Mouse (Mus musculus): ENCODE measurements at regions not wholly inside any gene's neighbourhood (a gene's known extent, or its start where the extent isn't known, plus 50 kb on each side); places are given as distances from the start of the nearest gene placed in this dataset.
A peak's percentile ranks its signal among the peaks of the same experiment; 100 is the strongest.

DNA sequence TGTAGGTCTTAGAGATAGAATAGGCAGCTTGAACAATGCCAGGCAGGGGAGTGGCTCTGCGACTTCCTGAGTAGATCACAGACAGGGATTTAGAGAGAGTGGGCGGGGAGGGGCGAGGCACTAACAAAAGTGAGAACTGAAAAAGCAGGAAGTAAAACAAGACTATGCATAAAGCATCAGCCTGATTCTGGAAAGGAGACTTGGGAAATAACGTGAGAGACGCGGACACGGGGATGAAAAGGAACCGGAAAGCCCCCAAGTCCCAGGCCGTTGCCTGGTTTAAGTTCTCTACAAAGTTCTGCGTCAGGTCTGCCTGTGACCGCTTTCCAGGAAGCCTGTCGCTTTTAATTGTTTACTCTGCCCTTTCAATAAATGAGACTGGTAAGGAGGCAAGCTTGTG lies 86.3 kb downstream of the D16Ertd472e start:
- no peak for DNase-seq (ENCODE audit: low spot score in 2 of 2)

DNA sequence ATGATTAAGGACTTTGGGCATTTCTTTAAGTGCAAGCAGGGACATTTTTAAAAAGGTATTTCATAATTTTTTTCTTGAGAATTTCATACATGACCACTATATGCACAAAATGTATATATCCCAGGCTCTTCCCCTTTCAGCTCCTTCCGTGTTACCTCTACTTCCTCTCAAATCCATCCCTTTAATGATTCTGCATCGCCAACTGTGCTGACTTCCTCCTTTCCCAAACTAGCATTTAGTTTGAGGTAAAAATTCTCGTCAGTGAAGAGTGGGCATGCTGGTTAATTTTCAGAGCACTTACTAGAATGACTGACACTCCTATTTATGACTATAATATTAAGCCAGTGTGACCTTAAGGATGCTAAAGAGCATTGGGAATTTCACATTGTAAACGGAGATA lies 86.9 kb downstream of the D16Ertd472e start:
- no peak for DNase-seq (ENCODE audit: low spot score in 2 of 2)

DNA sequence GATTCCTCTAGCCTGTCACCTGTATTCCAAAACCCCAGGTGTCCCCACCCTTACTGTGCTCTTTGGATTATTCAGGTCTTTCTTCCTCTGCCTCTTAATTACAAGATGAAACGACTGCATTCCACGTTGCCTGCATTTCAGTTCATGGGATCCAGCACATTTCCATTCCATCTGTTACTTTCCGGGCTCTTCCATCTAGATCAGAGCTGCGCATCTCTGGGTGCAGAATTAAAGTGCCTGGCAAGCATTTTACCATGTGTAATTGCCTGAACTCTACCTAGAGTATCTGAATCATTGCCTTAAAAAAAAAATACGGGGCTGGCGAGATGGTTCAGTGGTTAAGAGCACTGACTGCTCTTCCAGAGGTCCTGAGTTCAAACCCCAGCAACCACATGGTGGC lies 90.0 kb downstream of the D16Ertd472e start:
- DNase-seq (ENCODE audit: low spot score in 2 of 2), result no peak

DNA sequence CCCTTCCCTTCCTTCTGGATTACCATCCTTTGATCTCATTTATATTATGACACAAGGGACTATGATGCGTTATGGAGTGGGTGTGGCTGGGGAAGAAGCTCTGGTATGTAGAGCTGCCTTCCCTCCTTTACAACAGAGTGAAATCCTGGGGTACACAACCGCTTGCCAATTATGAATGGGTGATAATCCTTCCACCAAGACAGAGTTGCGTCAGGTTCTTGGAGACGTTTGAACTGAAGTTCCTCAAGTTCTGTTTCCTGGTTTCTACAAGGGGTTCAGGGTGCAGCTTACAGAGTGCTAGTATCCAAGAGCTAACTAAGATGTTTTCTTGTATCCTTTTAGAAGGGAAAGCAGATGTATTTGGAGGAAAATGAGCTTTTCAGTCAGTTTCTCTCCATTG lies 92.2 kb downstream of the D16Ertd472e start:
- DNase-seq (ENCODE audit: low spot score in 2 of 2), result no peak

DNA sequence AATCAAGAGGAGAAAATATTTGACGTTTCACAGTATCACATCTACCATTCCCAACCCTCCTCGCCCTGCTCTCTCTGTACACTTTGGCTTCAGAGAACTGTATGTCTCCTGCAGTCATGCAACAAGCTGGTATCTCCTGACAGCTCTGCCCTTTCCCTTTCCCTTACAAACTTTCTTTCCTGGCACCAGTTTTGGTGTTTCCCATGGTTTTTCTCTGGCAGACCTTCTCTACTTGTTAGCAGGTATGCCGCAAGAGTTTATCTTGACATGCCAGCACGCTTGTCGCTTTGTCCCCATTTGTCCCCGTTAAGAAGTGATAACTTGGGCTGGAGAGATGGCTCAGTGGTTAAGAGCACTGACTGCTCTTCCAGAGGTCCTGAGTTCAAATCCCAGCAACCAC lies 94.9 kb downstream of the D16Ertd472e start:
- DNase-seq (ENCODE audit: low spot score in 2 of 2), result no peak

DNA sequence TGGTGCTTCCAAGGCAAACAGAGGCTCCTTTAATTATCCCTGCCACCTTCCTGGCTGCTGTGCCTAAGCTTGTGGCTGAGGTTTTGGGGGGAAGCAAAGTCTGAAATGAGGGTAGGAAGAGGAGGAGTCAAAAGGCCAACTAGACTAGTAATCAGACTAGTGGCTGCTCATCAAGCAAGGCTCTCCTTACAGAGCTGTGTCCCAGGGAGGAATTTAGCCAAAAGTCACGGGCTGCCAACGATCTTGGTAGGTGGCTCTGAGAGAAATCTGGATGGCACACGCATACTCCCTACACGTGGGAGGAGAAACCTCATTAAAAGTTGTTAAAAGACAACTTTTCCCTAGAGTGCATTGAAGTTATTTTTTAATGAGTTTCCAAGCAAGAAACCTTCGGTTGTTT lies 95.4 kb downstream of the D16Ertd472e start:
- no peak for DNase-seq (ENCODE audit: low spot score in 2 of 2)

DNA sequence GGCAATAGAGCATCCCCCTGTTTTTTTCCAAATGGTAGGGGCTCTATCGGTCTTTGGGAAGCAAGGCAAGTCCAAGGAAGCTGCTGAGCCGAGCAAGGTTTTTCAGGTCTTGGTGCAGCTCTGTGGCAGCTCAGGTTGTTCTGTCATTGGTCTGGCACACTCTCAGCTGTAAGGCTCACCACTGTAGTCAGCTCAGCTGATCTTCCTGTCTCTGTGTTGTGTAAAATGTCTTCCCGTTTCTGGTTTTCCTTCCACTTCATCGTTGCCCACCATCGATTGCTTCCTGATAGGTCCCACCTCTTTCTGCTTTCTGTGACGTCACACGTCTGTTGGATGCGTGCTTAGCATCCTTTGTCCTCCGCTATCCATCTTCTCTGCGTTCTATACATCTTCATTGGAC lies 96.2 kb downstream of the D16Ertd472e start:
- no peak for DNase-seq (ENCODE audit: low spot score in 2 of 2)

DNA sequence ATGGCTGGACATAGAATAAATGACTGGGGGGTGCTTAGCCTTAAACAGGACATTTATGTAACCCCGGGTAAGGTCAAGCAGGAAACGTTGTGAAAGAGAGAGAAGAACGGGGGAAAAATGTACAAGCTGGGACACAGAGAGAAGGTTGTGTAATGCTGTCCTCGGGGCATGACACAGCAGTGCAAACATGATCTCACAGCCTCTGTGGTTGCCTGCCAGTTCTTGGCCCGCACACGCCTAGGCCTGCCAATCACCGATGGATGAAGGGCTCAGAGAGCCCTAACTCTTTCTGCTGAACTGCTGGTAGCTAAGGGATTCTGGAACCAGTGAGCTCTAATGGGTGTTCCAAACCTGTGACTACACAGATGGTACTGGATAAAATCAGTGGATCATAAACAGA lies 96.5 kb upstream of the Btg3 start:
- DNase-seq (ENCODE audit: low spot score in 2 of 2), result no peak

DNA sequence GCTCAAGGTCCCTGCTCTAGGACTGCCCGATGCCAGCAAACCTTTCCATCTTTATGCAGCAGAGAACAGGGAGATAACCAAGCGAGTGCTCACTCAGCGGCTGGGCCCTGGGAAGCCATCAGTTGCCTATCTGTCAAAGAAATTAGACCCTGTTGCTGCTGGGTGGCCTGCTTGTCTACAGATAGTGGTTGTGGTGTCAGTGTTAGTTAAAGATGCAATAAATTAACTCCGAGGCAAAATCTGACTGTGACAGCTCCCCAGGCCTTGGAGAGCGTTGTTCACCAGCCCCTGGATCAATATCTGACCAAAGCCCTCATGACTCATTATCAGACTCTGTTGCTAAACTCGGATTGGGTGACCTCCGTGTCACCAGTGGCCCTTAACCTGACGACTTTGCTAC lies 83.0 kb upstream of the Btg3 start:
- no peak for DNase-seq (ENCODE audit: low spot score in 2 of 2)

DNA sequence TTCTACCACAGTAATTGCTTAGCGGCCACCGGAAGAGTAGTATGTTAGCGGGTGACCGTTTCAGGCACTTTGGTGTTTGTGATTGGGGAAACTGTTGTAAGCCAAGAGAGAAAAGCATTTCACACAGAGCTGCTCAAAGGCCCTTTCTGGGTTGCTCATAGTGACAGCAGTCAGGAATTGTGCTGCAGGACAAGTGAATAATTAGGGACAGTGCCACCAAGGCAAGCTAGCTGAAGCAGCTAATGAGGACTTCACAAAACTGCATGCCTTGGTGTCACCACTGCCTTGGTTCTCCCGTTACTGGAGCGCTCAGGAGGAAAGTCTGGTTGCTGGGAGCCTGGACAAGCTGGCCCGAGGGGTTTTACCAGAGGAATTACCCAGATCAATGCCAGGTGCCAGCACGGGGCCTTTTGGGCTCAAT lies 80.7 kb upstream of the Btg3 start:
- DNase-seq (ENCODE audit: low spot score in 2 of 2), result no peak

DNA sequence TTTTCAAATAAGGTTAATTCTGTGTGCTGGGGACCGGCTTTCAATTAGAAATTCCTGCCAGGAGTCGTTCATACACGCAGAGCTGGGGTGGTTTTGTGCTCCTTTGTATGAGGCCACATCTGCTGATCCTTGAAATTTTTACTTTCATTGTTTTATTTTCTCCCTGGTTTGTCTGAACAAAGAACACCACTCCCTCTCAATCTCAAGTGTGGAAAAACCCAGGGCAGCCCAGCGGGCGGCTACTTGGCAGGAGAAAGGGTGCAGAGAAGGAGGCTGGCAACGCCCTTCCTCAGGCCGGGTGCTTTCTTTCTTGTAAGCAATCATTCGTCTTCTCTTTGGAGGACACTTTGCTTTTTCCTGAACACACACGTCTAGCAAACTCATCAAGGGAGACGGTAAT lies 79.4 kb upstream of the Btg3 start:
- no peak for DNase-seq (ENCODE audit: low spot score in 2 of 2)

DNA sequence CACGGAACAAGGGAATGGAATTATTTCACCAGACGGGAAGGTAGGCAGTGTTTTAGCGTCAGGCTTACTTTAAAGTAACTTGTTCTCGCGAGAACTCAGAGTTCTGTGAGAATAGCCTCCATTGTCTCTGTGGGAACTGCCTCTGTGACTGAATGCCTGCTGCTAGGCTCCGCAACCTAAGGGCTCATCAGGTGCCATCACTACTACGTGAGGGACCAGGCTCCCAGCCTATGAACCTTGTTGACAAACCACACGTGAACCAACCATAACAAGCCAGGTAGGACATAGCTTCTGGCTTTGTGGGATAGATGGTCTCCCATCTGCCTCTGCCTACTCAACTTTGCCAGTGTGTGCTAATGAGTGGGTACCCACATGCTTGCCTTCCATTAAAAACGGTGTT lies 77.5 kb upstream of the Btg3 start:
- no peak for DNase-seq (ENCODE audit: low spot score in 2 of 2)

DNA sequence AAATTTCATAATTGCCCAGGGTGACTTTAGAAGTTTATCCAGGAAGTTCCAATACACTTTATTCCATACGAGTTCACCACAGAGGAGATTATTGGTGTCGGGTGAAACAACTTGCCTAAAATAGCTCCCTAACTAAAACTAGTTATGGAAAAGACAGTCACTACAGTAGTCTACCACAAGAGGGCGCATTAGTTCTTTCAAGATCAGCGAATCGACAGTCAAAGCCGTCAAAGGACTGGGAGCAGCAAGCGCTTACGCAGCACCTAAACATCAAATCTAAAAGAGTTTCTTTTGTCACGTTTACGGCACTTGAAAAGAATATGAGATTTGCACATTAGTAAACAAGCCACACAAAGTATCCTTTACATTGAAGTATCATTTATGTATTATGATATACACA lies 75.3 kb upstream of the Btg3 start:
- DNase-seq (ENCODE audit: low spot score in 2 of 2), result no peak

DNA sequence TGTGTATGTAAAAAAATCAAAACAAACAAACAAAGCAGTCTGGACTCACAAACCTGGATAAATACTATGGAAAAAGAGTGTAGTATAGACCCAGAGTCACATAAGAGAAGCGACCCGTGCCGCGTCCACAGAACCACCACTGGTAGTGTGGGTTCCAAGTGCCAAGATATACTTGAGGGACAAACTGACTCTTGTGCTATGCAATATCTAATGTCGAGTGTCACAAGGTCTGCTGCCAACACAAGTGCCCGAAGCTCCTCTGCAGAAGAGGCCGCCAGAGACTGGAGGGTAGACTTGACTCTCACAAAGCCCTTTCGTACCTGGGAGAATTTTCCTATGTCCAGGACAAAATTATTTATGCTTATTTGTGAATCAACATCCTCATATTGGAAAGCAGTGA lies 74.8 kb upstream of the Btg3 start:
- DNase-seq (ENCODE audit: low spot score in 2 of 2), result no peak

DNA sequence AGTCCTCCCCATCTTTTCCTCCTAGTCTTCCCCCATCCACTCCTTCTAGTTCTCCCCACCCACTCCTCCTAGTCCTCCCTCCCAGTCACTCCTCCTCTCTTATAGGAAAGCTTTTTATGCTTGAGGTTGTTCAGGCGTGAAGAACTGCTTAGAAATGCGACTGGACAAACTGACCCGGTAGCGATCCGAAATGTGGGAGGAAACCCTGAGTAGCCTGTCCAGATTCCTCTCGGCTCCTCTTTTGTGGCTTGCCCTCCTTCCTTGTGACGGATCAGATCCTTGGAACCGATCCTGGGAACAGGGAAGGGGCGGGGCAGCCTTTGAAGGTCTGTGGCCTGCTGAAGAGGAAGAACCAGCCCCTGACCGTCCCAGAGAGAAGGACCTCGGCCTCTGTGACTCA lies 74.3 kb upstream of the Btg3 start:
- DNase-seq (ENCODE audit: low spot score in 2 of 2), result no peak

DNA sequence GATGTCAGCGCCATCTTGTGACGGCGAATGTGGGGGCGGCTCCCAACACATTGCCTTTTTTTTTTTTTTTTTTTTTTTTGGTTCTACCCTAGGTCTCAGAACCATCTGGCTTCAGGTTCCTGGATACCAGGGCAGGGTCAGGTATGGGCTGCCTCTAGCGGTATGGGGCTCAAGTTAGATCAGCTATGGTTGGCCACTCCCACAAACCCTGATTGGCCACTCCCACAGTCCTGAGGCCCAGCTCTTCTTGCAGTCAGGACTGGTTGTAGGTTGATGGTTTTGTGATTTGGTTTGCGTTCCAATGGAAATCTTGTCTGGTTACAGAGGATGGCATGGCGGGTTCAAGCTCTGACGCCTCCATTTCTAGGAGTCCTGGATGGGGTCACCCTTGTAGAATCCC lies 72.2 kb upstream of the Btg3 start:
- DNase-seq (ENCODE audit: low spot score in 2 of 2), result no peak

DNA sequence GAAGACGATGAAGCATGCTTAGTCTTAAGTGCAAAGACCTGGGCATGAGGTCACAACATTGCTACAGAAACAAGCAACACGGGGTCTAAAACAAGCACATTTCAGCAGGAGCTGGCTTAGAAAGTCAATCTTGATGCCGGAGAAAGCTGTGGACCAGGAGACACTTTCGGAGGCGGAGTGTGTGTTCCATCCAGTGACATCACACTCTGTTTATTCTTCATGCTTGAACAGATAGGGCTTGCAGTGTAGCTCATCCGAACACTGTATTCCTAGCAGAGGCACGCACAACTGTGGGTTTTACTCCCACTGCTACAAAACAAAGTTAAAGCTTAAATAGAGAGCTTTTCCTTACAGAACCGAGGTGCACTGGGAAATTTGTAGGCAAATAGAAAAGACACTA lies 66.3 kb upstream of the Btg3 start:
- DNase-seq (ENCODE audit: low spot score in 2 of 2), result no peak

DNA sequence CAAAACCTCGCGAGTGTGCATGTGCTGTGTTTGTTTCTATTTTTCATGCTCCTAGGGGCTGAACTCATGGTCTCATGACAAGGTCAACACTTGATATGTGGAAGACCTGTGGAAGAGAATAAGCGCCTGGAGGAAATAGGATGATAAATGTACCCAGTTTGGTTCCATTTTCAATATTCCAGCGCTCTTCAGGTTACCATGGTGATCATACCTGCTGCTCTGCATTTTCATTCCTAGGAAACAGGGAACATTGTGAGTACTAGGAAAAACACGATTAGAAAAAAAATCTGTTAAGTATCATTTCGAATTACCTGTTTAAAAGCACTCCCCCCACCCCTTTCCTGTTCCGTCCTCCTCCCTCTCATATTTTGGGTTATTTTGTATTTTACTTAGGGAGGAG lies 65.8 kb upstream of the Btg3 start:
- no peak for DNase-seq (ENCODE audit: low spot score in 2 of 2)

DNA sequence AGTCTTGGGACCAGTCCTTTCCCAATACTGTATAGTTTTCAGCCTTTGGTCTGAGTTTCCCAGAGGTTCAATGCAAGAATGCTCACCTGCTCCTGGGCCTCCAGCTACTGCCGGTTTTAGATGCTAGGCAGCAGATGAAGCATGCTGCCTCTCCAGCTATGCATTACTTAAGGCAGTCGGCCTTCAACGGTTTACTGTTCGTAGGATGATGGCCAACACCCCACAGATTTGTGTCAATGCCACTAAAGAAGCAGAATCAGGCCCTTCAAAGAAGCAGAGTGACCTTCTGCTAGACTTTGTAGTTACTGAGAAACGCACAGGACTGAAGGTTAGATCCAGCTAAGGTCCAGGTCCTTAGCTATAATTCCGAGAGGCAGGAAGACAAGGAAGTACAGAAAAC lies 65.0 kb upstream of the Btg3 start:
- DNase-seq (ENCODE audit: low spot score in 2 of 2), result no peak

DNA sequence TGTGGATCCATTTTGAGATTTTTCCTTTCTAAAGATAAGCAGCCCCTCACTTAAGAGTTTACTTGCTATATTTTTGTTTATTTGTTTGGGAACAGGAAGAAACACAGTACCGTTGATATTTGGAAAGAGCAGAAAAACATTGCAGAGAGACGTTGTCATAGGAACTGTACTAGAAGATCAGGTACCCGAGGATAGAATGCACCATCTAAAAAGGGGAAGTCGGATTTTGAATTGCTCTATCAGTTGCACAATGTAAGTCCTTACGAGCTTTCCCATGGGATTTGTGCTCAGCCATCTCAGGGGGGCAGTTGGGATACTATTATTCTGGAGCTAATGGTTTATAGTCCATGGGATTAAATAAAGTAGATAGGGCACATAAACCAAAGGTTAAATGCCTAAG lies 58.7 kb upstream of the Btg3 start:
- no peak for DNase-seq (ENCODE audit: low spot score in 2 of 2)

DNA sequence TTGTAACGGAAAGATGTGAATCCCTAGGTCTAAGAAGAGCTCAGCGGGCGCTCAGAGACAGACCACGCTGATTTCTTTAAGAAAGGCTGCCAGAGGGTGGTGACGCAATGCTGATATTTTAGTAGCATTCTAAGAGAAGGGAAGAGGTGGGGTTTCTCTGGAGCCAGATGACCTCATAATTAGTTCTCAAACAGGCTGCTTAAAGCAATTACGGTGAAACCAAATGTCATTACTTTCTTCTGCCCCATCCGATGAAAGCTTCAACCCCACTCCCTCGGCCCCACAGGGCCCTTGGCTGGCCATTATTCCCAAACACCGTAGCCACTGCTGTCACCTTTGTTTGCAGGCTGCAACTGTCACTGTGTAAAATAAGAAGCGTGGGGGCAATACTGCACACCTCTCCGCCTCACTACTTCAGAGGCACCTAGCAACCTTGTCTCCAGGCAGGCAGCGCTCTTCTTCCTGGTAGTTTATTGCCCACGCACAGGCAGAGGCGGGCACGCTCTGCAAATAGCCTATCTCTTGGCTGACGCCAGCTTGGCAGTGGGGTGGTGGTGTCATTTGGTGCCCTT lies 50.6 kb upstream of the Btg3 start:
- peak; percentile 58 to 61 for DNase-seq (ENCODE audit: low spot score in 2 of 2)

All from gastrocnemius, adult 8-10 months (tissue).